Mouse (Mus musculus): ENCODE data around the gene Ttyh1. TPM values are rescaled to one million over a fixed set of nuclear protein-coding genes. Genes with fewer than 3 reads are reported as not detected.

The Ttyh1 gene
- polyA plus RNA-seq, 1 experiment from 2014 or later: 6.5 TPM

DNA sequence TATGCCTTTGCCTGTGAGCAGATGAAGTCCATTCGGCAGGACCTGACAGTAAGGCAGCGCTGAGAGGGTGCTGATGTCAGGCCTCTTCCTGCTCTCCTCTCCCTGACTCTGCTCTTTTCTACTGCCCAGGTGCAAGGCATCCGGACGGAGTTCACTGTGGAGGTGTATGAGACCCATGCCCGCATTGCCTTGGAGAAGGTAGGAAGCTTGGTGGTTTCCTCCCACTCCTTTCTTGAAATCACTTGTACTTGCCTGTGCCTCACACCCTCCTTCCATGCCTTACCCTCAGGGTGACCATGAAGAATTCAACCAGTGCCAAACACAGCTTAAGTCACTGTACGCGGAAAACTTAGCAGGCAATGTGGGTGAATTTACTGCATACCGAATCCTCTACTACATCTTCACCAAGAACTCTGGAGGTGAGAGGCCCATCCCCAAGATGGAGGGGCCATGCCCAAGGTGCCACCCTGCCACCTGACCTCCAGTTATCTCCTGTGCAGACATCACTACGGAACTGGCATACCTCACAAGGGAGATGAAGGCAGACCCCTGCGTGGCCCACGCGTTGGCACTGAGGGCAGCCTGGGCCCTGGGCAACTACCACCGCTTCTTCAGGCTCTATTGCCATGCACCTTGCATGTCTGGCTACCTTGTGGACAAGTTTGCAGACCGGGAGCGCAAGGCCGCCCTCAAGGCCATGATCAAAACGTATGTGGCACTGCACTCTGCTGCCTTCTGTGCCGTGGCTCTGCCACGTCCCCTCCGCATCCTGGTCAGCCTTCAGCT, 25.8 kb downstream of the Ttyh1 start:
- Histone ChIP-seq H3K4me3 (ENCODE audit: low read length) (no peak overlapping the region), H3K27ac (ENCODE audit: low read length) (no peak overlapping the region), H3K4me1 (ENCODE audit: control insufficient read depth, insufficient read depth, low read length) (peaks cover 20% of the 10 kb centered on the region), H3K4me2 (ENCODE audit: low read depth, low read length) (no peak overlapping the region), H3K9ac (ENCODE audit: low read depth, low read length) (no peak overlapping the region), H3K9me3 (ENCODE audit: control insufficient read depth, low read length) (no peaks in the 10 kb centered on the region), H3K36me3 (ENCODE audit: control insufficient read depth, insufficient read depth, low read length) (peaks cover 47% of the 10 kb centered on the region), H3K27me3 (replicated peaks; ENCODE audit: control insufficient read depth, insufficient read depth, low read length) (no peaks in the 10 kb centered on the region)
- ATAC-seq: no peak
- WGBS: 93% methylated on average over 20 of the region's 20 CpGs

DNA sequence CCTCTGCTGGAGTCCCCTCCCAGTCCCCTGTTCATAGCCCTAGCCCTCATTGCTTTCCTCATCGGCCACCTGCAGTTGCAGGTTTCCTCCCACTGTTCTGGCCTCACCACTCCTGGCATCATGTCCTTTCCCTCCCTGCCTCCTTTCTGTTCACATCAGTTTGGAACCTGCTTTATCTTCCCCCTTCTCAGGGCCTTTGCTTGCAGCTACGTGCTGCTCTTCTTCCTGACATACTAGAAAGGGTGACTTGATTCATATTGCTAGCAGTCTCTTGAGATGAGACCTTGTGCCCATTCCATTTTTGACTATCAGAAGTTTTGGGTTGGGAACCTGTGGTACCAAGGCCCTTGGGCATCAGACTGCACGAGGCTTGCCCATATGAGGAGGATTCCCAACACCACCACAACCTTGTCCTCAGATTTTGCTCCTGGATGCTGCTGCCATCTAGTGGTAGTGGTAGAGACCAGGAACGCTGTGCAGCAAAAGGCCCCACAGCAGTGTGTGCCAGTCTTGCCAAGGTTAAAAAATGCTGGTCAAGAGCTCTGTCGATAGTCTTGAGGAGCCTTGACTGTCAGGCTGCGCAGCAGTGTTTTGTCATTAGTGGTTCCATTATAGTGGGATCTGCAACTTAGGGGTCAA, 26.5 kb downstream of the Ttyh1 start:
- Histone ChIP-seq H3K9me3 (ENCODE audit: control insufficient read depth, low read length) (no peaks in the 10 kb centered on the region), H3K4me2 (ENCODE audit: low read depth, low read length) (no peak overlapping the region), H3K4me1 (ENCODE audit: control insufficient read depth, insufficient read depth, low read length) (peaks cover 23% of the 10 kb centered on the region), H3K27me3 (replicated peaks; ENCODE audit: control insufficient read depth, insufficient read depth, low read length) (no peaks in the 10 kb centered on the region), H3K27ac (ENCODE audit: low read length) (no peak overlapping the region), H3K4me3 (ENCODE audit: low read length) (no peak overlapping the region), H3K9ac (ENCODE audit: low read depth, low read length) (no peak overlapping the region), H3K36me3 (ENCODE audit: control insufficient read depth, insufficient read depth, low read length) (peaks cover 47% of the 10 kb centered on the region)
- no peak for ATAC-seq
- 65% methylated on average over 6 of the region's 6 CpGs for WGBS

GRCm38 (mm10) chr7:4146241-4147180, 27.3 kb downstream of the Ttyh1 start:
- Histone ChIP-seq H3K4me2 (ENCODE audit: low read depth, low read length) (no peak overlapping the region), H3K27me3 (replicated peaks; ENCODE audit: control insufficient read depth, insufficient read depth, low read length) (no peaks in the 10 kb centered on the region), H3K27ac (ENCODE audit: low read length) (peak overlapping the region; percentile 99), H3K9me3 (ENCODE audit: control insufficient read depth, low read length) (no peaks in the 10 kb centered on the region), H3K36me3 (ENCODE audit: control insufficient read depth, insufficient read depth, low read length) (peaks cover 45% of the 10 kb centered on the region), H3K4me1 (ENCODE audit: control insufficient read depth, insufficient read depth, low read length) (peaks cover 28% of the 10 kb centered on the region), H3K4me3 (ENCODE audit: low read length) (no peak overlapping the region), H3K9ac (ENCODE audit: low read depth, low read length) (no peak overlapping the region; the same call in 1 of the 2 replicates)
- 92% methylated on average over 23 of the region's 23 CpGs for WGBS
- ATAC-seq: no peak

GRCm38 (mm10) chr7:4147371-4147770, 28.2 kb downstream of the Ttyh1 start:
- Histone ChIP-seq H3K4me2 (ENCODE audit: low read depth, low read length) (peak overlapping the region; percentile 30), H3K4me3 (ENCODE audit: low read length) (no peak overlapping the region), H3K27ac (ENCODE audit: low read length) (peak overlapping the region; percentile 99), H3K9ac (ENCODE audit: low read depth, low read length) (0 out of 2 replicates have a peak overlapping the region, but pooled peaks have one; percentile 89), H3K4me1 (ENCODE audit: control insufficient read depth, insufficient read depth, low read length) (peaks cover 30% of the 10 kb centered on the region), H3K36me3 (ENCODE audit: control insufficient read depth, insufficient read depth, low read length) (peaks cover 36% of the 10 kb centered on the region), H3K27me3 (replicated peaks; ENCODE audit: control insufficient read depth, insufficient read depth, low read length) (no peaks in the 10 kb centered on the region), H3K9me3 (ENCODE audit: control insufficient read depth, low read length) (no peaks in the 10 kb centered on the region)
- ATAC-seq: peak; percentile 1; the same call in 1 of the 2 replicates
- WGBS: 72% methylated on average over 20 of the region's 20 CpGs

- Histone ChIP-seq H3K4me1 (ENCODE audit: control insufficient read depth, insufficient read depth, low read length) (peaks cover 30% of the 10 kb centered on the region), H3K4me2 (ENCODE audit: low read depth, low read length) (peak overlapping the region; percentile 91), H3K27me3 (replicated peaks; ENCODE audit: control insufficient read depth, insufficient read depth, low read length) (no peaks in the 10 kb centered on the region), H3K9ac (ENCODE audit: low read depth, low read length) (peak overlapping the region; percentile 89; the same call in 1 of the 2 replicates), H3K4me3 (ENCODE audit: low read length) (peak overlapping the region; percentile 72), H3K36me3 (ENCODE audit: control insufficient read depth, insufficient read depth, low read length) (peaks cover 33% of the 10 kb centered on the region), H3K27ac (ENCODE audit: low read length) (peak overlapping the region; percentile 99), H3K9me3 (ENCODE audit: control insufficient read depth, low read length) (no peaks in the 10 kb centered on the region)
- no peak for ATAC-seq
- 73% methylated on average over 4 of the region's 4 CpGs for WGBS
These were observed 28.6 kb downstream of the Ttyh1 start for GRCm38 (mm10) chr7:4147836-4148235.

- WGBS: 29% methylated on average over 18 of the region's 18 CpGs
- H3K9me3 ChIP-seq (ENCODE audit: control insufficient read depth, low read length): no peaks in the 10 kb centered on the region
- H3K4me3 ChIP-seq (ENCODE audit: low read length): peak overlapping the region; percentile 72
- H3K27ac ChIP-seq (ENCODE audit: low read length): peak overlapping the region; percentile 99
- no peaks in the 10 kb centered on the region for H3K27me3 ChIP-seq (replicated peaks; ENCODE audit: control insufficient read depth, insufficient read depth, low read length)
- 0 out of 2 replicates have a peak, but pooled peaks have one; percentile 0 for ATAC-seq
- peaks cover 26% of the 10 kb centered on the region for H3K36me3 ChIP-seq (ENCODE audit: control insufficient read depth, insufficient read depth, low read length)
- peak overlapping the region; percentile 89 for H3K9ac ChIP-seq (ENCODE audit: low read depth, low read length)
- H3K4me1 ChIP-seq (ENCODE audit: control insufficient read depth, insufficient read depth, low read length): peaks cover 30% of the 10 kb centered on the region
- peak overlapping the region; percentile 91 for H3K4me2 ChIP-seq (ENCODE audit: low read depth, low read length)
These were observed 29.4 kb downstream of the Ttyh1 start for GRCm38 (mm10) chr7:4148341-4149208.

DNA sequence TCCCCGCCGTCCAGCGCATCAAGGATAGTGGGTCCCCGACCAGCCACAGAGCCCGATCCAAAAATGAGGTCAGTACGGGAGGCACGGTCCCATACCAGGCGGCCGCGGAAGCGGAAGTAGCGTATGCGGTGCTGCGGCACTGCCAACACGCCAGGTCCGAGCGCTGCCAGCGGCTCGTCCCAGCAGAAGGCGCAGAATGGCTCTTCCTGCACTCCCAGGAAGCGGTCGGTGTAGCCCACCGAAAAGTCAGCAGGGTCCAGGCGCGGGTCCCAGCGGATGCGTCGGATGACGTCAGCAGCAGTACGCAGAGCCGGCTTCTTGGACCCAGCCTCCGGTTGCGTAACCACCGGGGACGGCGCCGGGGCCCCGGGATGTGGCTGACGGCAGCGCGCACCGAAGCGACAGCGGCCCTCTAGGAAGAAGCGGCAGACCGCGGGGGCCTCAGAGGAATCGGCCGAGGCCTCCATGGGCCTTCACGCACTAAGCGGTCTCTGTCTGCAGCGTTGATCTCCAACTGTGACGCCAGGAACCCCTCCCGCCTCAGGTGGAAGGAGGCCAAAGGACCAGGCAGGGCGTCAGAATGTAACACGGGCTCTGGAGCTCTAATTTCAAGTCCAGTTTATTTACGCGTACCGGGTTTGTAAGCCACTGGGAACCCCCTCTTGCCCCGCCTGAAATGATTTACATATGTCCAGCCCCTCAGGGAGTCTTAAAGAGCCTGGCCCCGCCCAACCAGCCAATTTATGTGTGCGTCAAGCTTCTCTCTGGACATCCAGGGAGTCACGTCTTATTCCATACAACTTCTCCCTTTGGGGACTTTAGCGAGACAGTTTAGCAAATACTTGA, 30.2 kb downstream of the Ttyh1 start:
- Histone ChIP-seq H3K9me3 (ENCODE audit: control insufficient read depth, low read length) (no peaks in the 10 kb centered on the region), H3K27me3 (replicated peaks; ENCODE audit: control insufficient read depth, insufficient read depth, low read length) (no peaks in the 10 kb centered on the region), H3K4me3 (ENCODE audit: low read length) (peak overlapping the region; percentile 72), H3K36me3 (ENCODE audit: control insufficient read depth, insufficient read depth, low read length) (peaks cover 18% of the 10 kb centered on the region), H3K4me1 (ENCODE audit: control insufficient read depth, insufficient read depth, low read length) (peaks cover 30% of the 10 kb centered on the region), H3K27ac (ENCODE audit: low read length) (peak overlapping the region; percentile 99), H3K4me2 (ENCODE audit: low read depth, low read length) (peak overlapping the region; percentile 91), H3K9ac (ENCODE audit: low read depth, low read length) (peak overlapping the region; percentile 89)
- peak; percentile 65 for ATAC-seq
- under 1% methylated on average over 64 of the region's 64 CpGs for WGBS

DNA sequence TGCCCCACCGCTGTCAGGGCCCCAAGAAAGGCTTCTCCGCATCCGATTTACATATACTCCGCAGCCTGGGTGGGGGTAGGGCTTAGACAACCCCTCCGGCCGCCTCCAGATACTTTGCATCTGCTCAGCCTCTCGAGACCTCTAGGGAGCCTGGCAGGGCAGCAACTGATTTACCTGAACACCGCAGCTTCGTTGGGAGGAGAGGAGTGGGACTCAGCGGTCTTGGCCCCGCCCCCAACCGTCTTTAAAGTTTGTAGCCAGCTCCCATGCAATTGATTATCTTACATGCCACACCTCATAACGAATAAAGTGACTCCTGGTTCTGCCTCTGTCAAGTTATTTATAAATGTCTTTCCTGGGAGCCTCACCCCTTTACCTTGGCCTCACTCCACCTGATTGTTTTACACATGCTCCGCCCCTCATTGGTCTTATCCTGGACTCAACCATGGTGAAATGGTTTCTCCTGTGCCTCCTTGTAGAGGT, 30.9 kb downstream of the Ttyh1 start, which contains the start of gene Leng9:
TSS of gene Leng9 (minus strand) at position 316 of the 483 bp plus-strand sequence.
- Histone ChIP-seq H3K9me3 (ENCODE audit: control insufficient read depth, low read length) (no peaks in the 10 kb centered on the region), H3K4me2 (ENCODE audit: low read depth, low read length) (peak within 1 kb of the TSS; percentile 91), H3K27me3 (replicated peaks; ENCODE audit: control insufficient read depth, insufficient read depth, low read length) (no peaks in the 10 kb centered on the region), H3K4me1 (ENCODE audit: control insufficient read depth, insufficient read depth, low read length) (peaks cover 33% of the 10 kb centered on the region), H3K4me3 (ENCODE audit: low read length) (peak within 1 kb of the TSS; percentile 72), H3K27ac (ENCODE audit: low read length) (peak within 1 kb of the TSS; percentile 99), H3K9ac (ENCODE audit: low read depth, low read length) (peak within 1 kb of the TSS; percentile 89), H3K36me3 (ENCODE audit: control insufficient read depth, insufficient read depth, low read length) (peaks cover 12% of the 10 kb centered on the region; the same call in 1 of the 2 replicates)
- peak; percentile 70 for ATAC-seq
- WGBS: 2% methylated on average over 14 of the region's 14 CpGs
